Mouse (Mus musculus): ENCODE measurements around the gene March6.
A peak's percentile ranks its signal among the peaks of the same experiment; 100 is the strongest.

March6 gene

DNA sequence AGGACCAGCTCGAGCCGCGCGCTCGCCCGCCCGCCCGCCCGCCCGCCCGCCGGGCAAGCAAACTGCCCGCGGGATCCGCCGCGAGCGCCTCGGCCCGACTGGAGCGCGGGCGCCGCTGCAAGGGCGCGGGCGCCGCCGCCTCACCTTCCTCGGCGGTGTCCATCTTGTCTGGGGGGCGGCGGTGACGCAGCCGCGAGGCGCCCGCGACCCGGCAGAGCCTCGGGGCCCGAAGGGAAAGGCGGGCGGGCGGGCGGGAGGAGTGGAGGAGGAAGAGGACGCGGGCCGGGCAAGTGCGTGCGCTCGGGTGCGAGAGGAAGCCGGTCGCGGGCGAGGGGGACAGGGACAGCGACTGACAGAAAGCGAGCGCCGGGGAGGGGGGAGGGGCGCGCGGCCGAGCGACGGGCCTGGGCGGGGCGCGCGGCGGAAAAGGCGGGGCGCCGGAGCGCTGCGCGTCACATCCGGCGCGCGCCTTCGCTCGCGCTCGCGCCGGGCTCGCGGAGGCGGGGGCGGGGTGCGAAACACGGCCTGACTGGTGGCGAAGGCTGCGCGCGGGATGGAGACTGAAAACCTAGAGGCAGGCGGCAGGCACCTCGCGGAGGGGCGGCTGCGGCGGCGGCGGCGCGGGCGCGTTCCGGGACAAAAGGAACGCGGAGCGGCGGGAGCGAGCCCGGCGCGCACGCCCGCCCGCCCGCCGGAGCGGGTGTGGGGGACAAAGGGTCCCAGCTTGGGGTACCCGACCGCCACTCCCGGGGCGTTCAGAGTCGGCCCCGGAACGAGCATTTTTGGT, at the start of gene March6:
TSS of gene March6 (minus strand) at position 395 of the 787 bp plus-strand sequence.
- DNase-seq (ENCODE audit: low spot score), result peak; percentile 97

- no peak for DNase-seq (ENCODE audit: low spot score)
These were observed 45.2 kb upstream of the March6 start for GRCm38 (mm10) chr15:31576076-31576475.

GRCm38 (mm10) chr15:31573692-31574091, 42.8 kb upstream of the March6 start:
- no peak for DNase-seq (ENCODE audit: low spot score)

DNA sequence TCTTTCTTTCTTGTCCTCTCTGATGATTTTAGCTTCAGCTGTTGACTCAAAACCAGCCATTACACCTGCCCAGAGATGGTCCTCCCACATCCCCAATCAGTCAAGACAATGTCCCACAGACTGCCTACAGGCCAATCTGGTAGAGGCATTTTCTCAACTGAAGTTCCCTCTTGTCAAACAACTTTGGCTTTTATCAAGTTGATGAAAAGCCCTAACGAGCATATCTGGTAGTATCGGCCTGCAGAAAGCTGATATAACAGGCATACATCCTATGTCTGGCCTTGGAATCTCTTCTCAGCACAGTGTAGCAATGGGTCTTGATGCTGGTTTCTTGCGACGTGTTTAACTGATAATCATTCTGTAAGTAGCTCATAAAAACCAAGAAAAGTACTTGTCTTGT, 42.4 kb upstream of the March6 start:
- no peak for DNase-seq (ENCODE audit: low spot score)

DNA sequence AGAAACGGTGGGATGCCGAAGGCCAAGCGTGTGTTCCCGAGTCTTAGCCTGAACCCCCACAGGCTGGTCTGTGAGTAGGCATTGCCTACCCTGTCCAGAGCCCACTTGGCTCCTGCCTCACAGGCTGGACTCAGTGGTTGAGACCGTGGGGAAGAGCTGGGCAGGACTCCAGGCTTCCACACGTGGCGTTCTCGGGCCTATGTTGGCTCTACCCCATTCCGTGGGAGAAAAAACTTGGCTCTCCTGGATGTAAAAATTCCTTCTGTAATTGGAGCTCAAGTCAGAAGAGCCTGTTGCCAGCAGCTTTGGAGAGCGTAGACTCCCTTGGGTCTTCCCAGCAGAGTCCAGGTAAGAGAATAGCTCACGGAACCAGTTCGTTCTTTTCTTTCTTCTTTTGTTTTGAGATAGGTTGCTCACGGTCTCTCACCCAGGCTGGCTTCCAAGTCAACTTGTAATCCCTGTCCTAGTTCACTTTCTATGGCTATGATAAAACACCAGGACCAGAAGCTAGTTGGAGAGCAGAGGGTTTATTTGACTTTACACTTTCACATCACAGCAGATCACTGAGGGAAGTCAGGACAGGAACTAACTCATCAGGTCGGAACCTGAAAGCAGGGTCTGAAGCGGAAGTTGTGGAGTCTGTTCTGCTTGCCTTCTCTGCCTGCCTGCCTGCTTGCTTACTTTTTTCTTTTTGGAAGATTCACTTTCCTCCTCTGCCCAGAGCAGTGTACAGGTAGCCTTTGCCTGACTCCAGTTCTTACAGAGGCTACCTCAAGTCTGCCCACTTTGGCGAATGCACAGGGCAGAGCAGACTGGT, 41.3 kb upstream of the March6 start:
- no peak for DNase-seq (ENCODE audit: low spot score)

DNA sequence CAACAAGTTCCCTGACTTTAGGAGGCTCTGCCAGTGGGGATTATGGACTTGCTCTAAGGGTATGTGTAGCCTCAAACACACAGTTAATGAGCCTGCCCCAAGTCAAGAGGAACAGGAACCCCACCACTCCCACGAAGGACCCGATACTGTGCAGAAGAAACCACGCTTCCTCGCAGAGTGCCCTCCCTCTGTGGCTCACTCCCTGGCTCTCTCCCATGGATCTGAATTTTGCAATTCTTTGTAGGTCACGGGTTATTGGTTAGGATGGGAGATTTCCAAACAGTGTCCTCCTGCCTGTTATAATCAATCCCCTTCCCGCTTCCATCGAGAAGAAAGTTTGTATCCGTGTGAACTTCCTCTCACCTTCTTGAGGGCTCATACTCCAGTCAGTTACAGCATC, 40.1 kb upstream of the March6 start:
- no peak for DNase-seq (ENCODE audit: low spot score)

DNA sequence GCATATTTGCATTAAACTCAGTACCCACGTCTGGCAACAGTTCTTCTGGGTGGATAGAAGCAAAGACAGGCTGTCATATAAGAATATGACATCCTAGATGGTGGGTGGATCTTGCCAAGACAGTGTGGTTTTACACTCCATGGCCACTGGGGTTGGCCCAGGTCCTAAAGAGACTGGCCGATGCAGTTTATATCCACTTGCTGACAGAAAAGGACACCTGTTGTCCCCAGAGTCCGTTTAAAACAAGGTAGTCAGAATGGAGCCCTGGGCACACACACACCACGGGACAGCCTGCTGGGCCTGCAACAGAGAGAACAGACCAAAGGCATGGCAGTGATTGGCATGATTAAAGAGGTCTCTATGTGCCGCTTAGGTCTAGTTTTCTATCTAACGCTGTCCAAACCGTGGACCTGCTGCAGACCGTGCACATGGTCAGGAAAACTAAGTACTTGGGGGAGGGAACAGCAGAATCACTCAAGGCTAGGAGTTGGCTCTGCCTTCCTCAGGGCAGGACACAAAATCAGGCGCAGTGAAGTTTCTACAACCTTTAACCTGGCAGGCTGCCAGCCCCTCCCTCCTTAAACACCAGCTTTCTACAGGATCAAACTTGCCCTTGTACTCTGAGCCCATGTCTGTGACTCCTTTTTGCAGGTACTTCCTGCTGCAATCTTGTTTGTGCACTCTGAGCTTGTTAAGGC, 38.6 kb upstream of the March6 start:
- DNase-seq (ENCODE audit: low spot score), result peak; percentile 66

GRCm38 (mm10) chr15:31568581-31568996, 37.7 kb upstream of the March6 start:
- peak; percentile 93 for DNase-seq (ENCODE audit: low spot score)

DNA sequence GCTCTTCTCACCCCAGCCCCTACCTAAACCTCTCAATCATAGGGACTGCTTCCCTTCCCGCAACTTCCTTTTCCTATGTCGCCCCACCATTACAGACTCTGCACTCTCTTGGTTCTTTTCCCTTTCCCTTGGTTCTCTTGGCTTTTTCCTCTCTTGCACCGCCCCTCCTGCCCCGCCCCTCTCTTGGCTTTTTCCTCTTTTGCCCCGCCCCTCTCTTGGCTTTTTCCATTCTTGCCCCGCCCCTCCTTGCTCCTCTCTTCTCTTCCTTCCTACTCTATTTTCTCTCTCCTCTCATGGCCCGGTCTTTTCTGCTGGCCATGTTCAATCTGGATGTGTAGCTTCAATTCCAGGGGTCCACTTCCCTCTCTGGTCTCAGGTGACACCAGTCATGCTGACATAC, 36.6 kb upstream of the March6 start:
- no peak for DNase-seq (ENCODE audit: low spot score)

DNA sequence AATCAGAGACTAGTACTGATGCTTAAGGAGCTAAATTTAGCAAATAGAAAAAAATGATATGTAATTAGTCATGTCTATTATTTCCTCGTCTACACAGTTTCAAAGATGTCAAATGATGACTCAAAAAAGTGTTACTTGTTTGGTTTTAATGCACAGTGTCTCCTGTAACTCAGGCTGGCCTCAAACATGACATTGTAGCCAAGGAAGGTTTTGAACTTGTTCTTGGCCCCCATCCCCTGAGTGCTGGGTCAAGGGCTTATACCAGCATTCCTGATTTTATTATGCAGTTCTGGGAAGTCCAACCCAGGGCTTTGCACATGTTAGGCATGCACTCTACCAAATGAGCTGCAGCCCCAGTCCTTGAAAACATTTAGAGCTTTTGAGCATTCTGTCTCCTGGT, 34.9 kb upstream of the March6 start:
- no peak for DNase-seq (ENCODE audit: low spot score)

DNA sequence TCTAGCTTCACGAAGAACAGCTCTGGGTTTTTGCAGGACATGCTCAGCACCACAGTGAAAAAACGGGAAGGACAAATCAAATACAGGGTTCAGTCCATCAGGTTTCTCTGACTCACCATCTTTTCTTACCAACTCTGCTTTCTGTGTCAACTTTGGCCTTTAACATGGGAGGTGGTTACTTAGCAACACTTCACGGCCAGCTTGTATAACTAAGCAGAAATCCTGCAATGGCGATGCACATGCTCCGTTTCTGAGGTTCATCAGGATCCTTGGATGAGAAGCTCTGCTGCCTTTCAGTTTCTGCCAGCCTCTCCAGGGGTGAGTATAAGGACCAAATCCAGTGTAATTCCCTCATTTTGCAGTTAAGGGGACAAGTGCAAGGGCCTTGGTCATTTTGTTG, 34.3 kb upstream of the March6 start, which contains the start of gene Cmbl:
TSS of gene Cmbl (plus strand) at position 206 of the 400 bp plus-strand sequence.
- DNase-seq (ENCODE audit: low spot score), result no peak

DNA sequence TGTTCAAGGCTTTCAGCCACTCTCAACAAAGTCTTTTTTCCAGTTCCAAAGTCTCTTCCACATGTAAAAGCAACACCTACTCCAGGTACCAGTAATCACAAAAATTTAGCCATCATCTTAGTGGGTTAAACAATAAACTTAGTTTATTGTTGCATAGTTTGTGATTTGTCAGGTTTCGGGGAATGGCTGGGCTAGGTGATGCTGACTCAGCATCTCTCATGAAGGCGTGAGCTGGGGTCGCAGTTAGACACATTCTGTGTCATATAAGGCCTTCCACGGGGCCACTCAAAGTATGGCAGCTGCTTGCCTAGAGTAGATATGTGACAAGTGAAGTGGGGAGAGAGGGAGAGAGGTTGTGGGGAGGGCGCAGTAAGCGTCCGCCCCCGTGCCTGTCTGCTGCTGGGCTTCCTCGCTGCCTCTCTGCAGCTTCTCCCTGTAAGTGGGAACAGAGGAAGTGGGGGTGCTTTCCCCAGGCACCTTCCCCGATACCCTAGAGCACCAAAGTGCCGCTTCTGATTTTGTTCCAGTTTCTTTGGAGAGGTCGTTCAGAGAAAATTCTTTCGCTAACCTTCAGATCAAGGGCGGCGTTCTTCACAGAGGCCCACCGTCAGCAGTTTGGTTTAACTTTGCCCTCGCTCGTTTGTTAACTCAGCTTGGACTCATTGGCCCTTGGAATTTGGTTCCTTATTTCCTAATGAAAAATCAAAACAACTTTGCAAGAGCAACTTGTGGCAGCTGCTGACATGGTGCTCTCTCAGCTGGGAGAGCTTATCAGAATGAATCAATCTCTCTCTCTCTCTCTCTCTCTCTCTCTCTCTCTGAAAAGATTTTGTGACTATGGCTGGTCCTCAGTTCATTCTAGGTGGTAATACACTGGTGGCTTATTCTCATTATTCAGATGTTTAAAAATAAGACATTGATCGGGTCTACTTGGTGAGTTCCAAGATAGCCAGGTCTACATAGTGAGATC, 33.0 kb upstream of the March6 start:
- DNase-seq (ENCODE audit: low spot score), result no peak

DNA sequence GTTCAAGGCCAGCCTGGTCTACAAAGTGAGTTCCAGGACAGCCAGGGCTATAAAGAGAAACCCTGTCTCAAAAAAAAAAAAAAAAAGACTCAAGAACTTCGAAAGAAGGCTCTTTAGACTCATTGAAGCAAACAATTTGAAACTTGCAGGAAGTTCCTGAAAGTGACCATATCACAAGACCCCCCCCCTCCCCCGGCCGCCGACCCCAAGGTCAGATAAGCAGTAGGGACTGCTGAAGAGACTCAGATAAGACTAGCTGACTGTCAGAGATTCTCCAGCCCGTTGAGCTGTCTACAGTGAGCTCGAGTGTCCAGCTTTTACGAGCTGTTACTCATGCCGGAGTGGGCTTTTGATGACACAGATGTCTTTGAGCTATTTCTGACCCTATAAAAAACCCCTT, 32.0 kb upstream of the March6 start:
- no peak for DNase-seq (ENCODE audit: low spot score)

DNA sequence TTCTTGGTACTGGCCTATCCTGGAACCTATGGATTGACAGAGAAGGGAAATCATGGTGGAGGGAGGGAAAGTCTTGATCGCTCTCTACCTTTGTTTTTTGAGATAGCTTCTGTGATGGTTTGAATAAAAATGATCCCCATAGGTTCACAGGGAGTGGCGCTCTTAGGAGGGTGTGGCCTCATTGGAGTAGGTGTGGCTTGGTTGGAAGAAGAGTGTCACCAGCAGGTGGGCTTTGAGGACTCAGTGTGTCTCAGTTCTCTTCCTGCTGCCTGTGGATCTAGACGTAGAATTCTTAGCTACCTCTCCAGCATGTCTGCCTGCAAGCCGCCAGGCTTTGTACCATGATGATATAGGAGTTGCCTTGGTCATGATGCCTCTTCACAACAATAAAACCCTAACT, 31.1 kb upstream of the March6 start:
- DNase-seq (ENCODE audit: low spot score), result no peak

DNA sequence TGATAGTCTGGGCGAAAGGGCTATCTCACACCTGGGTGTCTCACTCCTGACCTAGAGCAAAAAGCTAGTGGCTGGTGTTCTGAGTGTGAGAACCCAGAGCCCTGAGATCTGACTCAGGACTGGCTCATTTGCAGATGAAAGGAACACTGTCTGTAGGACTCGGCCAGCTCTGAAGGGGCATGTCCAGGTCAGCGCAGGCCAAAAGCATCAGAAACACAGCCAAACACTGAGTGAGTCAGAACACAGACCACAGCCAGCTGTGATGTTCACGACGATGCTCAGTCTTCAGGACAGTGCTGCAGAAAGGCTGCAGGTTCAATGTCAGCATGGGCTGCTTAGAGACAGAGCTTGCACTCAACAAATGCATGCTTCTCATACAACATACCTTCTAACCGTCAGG, 30.5 kb upstream of the March6 start:
- DNase-seq (ENCODE audit: low spot score), result no peak

DNA sequence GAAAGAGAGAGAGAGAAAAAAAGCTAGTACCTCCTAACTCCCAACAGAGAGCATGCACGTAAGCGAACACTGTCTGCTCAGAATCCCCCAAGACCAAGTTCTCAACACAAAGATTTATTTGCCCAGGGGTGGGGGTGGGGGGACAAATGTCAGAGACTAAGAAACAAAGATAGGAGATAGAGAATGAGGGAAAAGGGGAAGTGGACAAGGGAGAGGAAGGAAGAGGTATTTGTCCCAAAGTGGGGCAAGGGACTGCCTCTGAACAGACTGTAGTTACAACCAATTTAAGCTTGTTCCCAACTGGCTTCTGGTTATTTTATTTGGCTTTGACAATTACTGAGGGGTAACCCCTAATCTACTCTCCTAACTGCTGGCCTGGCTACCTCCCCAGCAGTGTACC, 24.0 kb upstream of the March6 start:
- no peak for DNase-seq (ENCODE audit: low spot score)

DNA sequence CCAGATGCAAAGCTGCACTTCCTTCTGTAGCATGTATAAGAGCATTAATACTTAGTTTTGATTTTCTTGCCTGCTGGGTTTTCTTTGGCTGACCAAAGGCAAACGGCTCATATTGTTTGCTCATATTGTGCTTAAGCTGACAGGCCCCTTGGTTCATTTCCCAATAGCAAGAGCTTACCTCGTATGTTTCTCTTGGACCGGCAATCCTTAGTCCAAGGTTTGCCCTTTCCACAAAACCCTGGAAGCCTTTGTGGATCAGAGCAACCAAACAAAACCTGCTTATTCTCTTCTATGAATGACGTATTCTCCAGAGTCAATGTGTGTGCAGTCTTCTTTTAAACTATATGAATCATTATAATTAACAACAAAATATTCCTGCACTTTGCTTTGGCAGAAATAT, 19.5 kb upstream of the March6 start:
- no peak for DNase-seq (ENCODE audit: low spot score)

DNA sequence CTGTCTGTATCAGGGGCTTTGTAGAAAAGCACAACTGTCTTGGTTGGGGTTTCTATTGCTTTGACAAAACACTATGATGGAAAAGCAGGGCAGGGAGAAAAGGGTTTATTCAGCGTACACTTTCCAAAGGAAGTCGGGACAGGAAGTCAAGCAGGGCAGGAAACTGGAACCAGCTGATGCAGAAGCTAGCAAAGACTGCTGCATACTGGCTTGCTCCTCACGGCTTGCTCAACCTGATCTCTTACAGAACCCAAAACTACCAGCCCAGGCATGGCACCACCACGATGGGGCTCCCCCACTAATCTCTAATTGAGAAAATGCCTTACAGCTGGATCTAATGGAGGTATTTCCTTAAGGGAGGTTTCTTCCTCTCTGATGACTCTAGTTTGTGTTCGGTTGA, 16.6 kb upstream of the March6 start:
- no peak for DNase-seq (ENCODE audit: low spot score)

DNA sequence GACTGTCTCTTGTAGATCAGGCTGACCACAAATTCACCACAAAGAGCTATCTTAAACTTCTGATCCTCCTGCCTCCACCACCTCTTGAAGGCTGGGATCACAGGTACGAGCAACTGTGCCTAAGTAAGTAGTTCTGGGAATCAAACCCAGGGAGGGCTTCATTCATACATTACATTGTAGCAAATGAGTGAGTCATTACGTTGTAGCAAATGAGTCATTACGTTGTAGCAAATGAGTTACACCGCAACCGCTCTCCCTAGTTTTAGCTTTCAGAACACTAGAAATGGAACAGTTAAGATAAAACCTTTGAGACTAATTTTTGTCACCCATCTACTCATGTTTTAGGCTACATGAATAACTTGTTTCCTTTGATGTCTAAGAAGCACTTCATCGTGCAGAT, 15.4 kb upstream of the March6 start:
- no peak for DNase-seq (ENCODE audit: low spot score)

- DNase-seq (ENCODE audit: low spot score), result no peak
These were observed 14.2 kb upstream of the March6 start for GRCm38 (mm10) chr15:31545058-31545457.

- no peak for DNase-seq (ENCODE audit: low spot score)
These were observed 12.4 kb upstream of the March6 start for GRCm38 (mm10) chr15:31543246-31543645.
